Mouse (Mus musculus) heart, adult 2 months (tissue): ENCODE data around the gene Ttc9. TPM values are rescaled to one million over a fixed set of nuclear protein-coding genes. Genes with fewer than 3 reads are reported as not detected.

Experiments
- DNase-seq, 2 experiments: peaks; one replicate each; pipeline ENCODE4 v3.0.0; 2021
- H3K27ac ChIP-seq: fragments of 200-600 bp; 2 replicates; pipeline ENCODE4 v1.8.1; 2022
- H3K27me3 ChIP-seq: fragments of 200-500 bp; 2 replicates; pipeline ENCODE4 v1.6.1; 2012; ENCODE audit warnings: mild to moderate bottlenecking, low read length, inconsistent platforms, mixed read lengths; ENCODE audit not compliant: control insufficient read depth, insufficient read depth
- H3K36me3 ChIP-seq: fragments of 200-500 bp; 2 replicates; pipeline ENCODE4 v1.6.1; 2012; ENCODE audit warnings: low read length, inconsistent platforms; ENCODE audit not compliant: control insufficient read depth, insufficient read depth
- H3K4me1 ChIP-seq: fragments of 200-500 bp; 2 replicates; pipeline ENCODE4 v1.6.1; 2011; ENCODE audit warnings: low read length; ENCODE audit not compliant: control insufficient read depth, insufficient read depth
- H3K4me3 ChIP-seq: fragments of 200-600 bp; 2 replicates; pipeline ENCODE4 v1.8.1; 2022
- H3K79me2 ChIP-seq: fragments of 200-500 bp; replicated peaks from 2 replicates; pipeline ENCODE4 v1.6.1; 2012; ENCODE audit warnings: mild to moderate bottlenecking, inconsistent platforms, low read length, moderate library complexity, mixed read lengths; ENCODE audit not compliant: control insufficient read depth, insufficient read depth
- H3K9ac ChIP-seq: fragments of 200-500 bp; 2 replicates; pipeline ENCODE4 v1.6.1; 2012; ENCODE audit warnings: low read depth, mild to moderate bottlenecking, control low read depth, inconsistent platforms, low read length, mixed read lengths
- CTCF ChIP-seq: fragments of 200-600 bp; IDR thresholded peaks from 2 replicates; pipeline ENCODE4 v1.8.1; 2022; ENCODE audit warnings: antibody characterized with exemption, mild to moderate bottlenecking, moderate library complexity
- EP300 ChIP-seq: fragments of 200-500 bp; IDR thresholded peaks from 2 replicates; pipeline ENCODE4 v1.6.1; 2011; ENCODE audit warnings: low read depth, low read length, control low read depth; ENCODE audit not compliant: insufficient read depth
- POLR2A ChIP-seq: fragments of 200-500 bp; IDR thresholded peaks from 2 replicates; pipeline ENCODE4 v1.6.1; 2011; ENCODE audit warnings: mild to moderate bottlenecking, low read depth, low read length, control low read depth; ENCODE audit not compliant: insufficient read depth
- WGBS: fragments of 180-500 bp; shearing (Covaris S2); methylation state at CpG from one replicate; pipeline ENCODE4 v1.1.7; 2018; 5-methylcytosine and 5-hydroxymethylcytosine counted together
- intact Hi-C: fragments of 180-260 bp; cut with DNase I; formaldehyde crosslinking; loops from one replicate; pipeline ENCODE4 v1.15.1; 2025
- polyA plus RNA-seq: library from polyadenylated mRNA; depleted of rRNA; stranded (reverse); fragments of >200 nt; gene quantifications from 2 replicates; pipeline ENCODE4 v1.2.3, GENCODE M21; 2012
- total RNA-seq, 2 experiments: library from RNA; stranded (reverse); gene quantifications; 2 replicates each; pipeline ENCODE4 v1.2.3; 2021

Ttc9 gene
- total and polyA plus RNA-seq, 3 experiments: 1.7 to 2.2 (median 2.0) TPM

DNA sequence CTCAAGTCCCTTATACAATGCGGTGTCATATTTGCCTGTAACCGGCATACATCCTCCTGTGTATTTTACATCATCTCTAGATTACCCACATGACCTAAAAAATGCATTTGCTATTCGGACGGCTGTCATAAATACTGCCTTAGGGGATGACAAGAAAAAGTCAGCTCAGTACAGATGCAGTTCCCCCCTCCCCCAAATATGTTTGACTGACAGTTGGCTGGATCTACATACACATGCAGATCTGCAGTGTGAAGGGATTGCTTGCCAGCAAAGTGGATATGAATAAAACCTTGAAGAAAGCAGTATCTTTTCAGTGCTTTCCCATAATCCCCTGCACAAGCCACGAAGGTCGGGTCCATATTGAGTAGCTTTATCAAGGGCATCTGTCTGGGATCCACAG lies 15.8 kb downstream of the Ttc9 start:
- 82% methylated on average over 6 of the region's 6 CpGs for WGBS
- intact Hi-C loops: no loop called here
- Histone ChIP-seq H3K4me1 (no peaks in the 10 kb centered on the region), H3K4me3 (no peak overlapping the region), H3K9ac (no peak overlapping the region), H3K27me3 (no peaks in the 10 kb centered on the region), H3K36me3 (no peaks in the 10 kb centered on the region), H3K79me2 (no peaks in the 10 kb centered on the region), H3K27ac (no peak overlapping the region)
- TF ChIP-seq CTCF (no peak), EP300 (no peak), POLR2A (no peak)
- DNase-seq: no peak

DNA sequence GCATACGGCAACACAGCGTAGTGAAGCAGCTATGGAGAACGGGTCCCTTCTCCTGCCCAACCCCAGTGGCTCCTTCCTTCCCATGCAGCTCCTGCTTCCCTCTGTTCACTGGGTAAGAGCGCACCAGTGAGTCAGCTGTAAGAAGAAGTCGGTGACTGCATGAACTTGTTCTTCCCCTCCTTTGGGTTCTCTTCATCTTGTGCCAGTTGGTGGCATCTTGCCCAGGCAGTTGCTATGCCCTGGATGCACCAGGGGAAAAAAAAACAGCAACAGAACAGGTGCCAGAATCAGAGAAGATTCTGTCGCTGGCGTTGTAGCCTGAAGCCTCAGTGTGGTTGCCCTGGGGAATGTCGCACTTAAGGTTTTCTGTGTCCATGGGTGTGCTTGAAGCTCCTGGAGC lies 22.3 kb downstream of the Ttc9 start:
- no peaks in the 10 kb centered on the region for H3K79me2 ChIP-seq
- no peak overlapping the region for H3K9ac ChIP-seq
- intact Hi-C loops: no loop called here
- H3K4me1 ChIP-seq: peaks cover 1% of the 10 kb centered on the region; the same call in 1 of the 2 replicates
- no peaks in the 10 kb centered on the region for H3K36me3 ChIP-seq
- H3K27ac ChIP-seq: no peak overlapping the region
- DNase-seq: peak in 1 of 2 experiments; percentile 40
- no peak overlapping the region for H3K4me3 ChIP-seq
- WGBS: 72% methylated on average over 8 of the region's 8 CpGs
- H3K27me3 ChIP-seq: no peaks in the 10 kb centered on the region
- no peak for TF ChIP-seq CTCF
- no peak for TF ChIP-seq POLR2A

DNA sequence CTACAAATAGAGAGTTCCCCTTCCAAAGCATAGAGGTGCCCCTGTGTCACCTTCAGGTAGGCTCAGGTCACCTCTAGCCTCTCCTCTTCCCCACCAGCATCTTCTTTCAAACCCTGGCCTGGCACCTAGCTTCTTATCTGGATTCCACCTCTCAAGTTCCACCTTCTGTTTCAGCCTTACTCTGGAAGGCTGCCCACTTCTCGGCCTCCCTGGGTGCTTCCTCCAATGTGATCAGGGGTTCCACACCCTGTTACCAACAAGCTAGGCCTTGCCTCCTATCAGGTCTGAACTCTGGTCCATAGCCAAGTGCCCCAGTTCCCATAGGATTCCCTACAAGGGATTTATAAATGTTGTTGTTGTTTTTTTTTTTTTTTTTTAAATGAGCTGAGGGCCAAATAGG lies 26.3 kb downstream of the Ttc9 start:
- H3K79me2 ChIP-seq: no peaks in the 10 kb centered on the region
- no peak overlapping the region for H3K4me3 ChIP-seq
- H3K27ac ChIP-seq: no peak overlapping the region
- peak in 1 of 2 experiments; percentile 6 for DNase-seq
- no peak overlapping the region for H3K9ac ChIP-seq
- 42% methylated on average over 1 of the region's 1 CpGs for WGBS
- H3K27me3 ChIP-seq: no peaks in the 10 kb centered on the region
- intact Hi-C loops: no loop called here
- peaks cover 1% of the 10 kb centered on the region; the same call in 1 of the 2 replicates for H3K4me1 ChIP-seq
- no peaks in the 10 kb centered on the region for H3K36me3 ChIP-seq
- TF ChIP-seq POLR2A: no peak
- TF ChIP-seq CTCF: no peak
- no peak for TF ChIP-seq EP300

DNA sequence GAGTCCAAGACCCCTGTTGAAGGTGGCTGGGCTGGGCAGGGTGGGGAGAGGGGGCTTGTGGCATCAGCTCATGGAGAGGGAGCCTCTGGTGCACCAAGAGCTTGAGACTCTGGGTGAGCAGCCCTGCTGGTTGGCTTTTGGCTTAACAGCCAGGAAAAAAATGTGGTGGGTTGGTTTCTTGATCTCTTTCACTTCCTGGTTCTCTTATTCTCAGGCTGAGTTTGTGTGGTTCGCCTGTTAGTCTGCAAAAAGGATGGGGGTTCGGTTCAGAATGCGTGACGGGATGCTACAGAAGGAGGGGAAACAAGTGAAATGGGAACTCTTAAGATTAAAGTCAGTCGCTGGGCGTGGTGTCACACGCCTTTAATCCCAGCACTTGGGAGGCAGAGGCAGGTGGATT lies 27.0 kb downstream of the Ttc9 start:
- H3K9ac ChIP-seq: no peak overlapping the region
- H3K79me2 ChIP-seq: no peaks in the 10 kb centered on the region
- no peak overlapping the region for H3K27ac ChIP-seq
- H3K4me1 ChIP-seq: peaks cover 1% of the 10 kb centered on the region; the same call in 1 of the 2 replicates
- no peak overlapping the region for H3K4me3 ChIP-seq
- DNase-seq: no peak
- no peaks in the 10 kb centered on the region for H3K36me3 ChIP-seq
- 86% methylated on average over 7 of the region's 7 CpGs for WGBS
- no peak for TF ChIP-seq POLR2A
- no peak for TF ChIP-seq EP300
- no peak for TF ChIP-seq CTCF
- intact Hi-C loops: no loop called here
- H3K27me3 ChIP-seq: no peaks in the 10 kb centered on the region

DNA sequence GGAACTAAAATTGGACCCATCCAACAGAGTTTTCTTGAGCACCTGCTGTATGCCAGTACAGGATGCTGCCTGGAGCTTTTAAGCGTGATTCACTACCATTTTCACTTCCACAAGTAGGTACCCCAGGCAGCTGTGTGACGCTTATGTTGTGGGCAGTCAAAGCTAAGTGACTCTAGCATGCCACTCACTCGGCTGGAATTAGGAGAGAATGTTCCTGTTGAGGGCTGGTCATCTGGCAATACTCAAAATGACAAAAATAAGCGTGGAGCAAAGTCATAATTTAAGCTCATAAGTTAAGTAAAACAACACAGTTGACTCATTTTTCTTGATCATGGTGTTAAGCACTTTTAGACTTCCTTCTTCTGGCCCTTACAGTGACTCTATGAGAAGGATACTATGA lies 31.0 kb downstream of the Ttc9 start:
- Histone ChIP-seq H3K36me3 (no peaks in the 10 kb centered on the region), H3K4me1 (peaks cover 1% of the 10 kb centered on the region; the same call in 1 of the 2 replicates), H3K27ac (no peak overlapping the region), H3K9ac (no peak overlapping the region), H3K27me3 (no peaks in the 10 kb centered on the region), H3K4me3 (no peak overlapping the region), H3K79me2 (no peaks in the 10 kb centered on the region)
- intact Hi-C loops: no loop called here
- no peak for DNase-seq
- TF ChIP-seq CTCF (no peak), POLR2A (no peak), EP300 (no peak)
- WGBS: 82% methylated on average over 4 of the region's 4 CpGs

DNA sequence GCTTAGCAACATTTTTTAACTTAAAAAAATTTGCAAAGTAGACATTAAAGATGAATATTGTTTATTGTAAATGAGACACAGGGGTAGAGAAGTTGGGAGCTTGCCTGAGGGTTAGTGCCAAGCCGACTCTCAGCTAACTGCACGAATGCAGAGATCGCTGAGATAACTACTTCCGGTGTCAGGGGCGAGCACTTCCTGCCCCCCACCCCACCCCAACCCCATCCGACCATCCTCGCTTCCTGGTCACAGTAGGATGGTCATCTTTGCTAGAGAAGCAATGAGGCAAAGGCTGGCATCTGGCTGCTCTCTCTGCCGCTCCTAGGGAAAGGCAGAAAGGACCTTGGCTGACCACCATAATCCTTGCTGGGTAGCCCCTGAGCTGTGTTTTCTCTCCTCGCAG lies 32.1 kb downstream of the Ttc9 start:
- no peak for DNase-seq
- no peaks in the 10 kb centered on the region for H3K79me2 ChIP-seq
- no peaks in the 10 kb centered on the region for H3K36me3 ChIP-seq
- H3K27ac ChIP-seq: no peak overlapping the region
- TF ChIP-seq POLR2A: no peak
- no peak for TF ChIP-seq CTCF
- no peak for TF ChIP-seq EP300
- H3K27me3 ChIP-seq: no peaks in the 10 kb centered on the region
- no peak overlapping the region for H3K4me3 ChIP-seq
- H3K4me1 ChIP-seq: no peaks in the 10 kb centered on the region
- intact Hi-C loops: no loop called here
- no peak overlapping the region for H3K9ac ChIP-seq
- WGBS: 51% methylated on average over 9 of the region's 9 CpGs
